Mouse (Mus musculus) thymus, adult 2 months (tissue): ENCODE results near the gene Tcf7l2. TPM values are rescaled to one million over a fixed set of nuclear protein-coding genes. Genes with fewer than 3 reads are reported as not detected.

ENCODE experiments used
- DNase-seq: peaks from one replicate; pipeline ENCODE4 v3.0.0; 2021
- H3K27ac ChIP-seq: fragments of 200-500 bp; 2 replicates; pipeline ENCODE4 v1.5.1; 2012; ENCODE audit warnings: low read length, control low read depth; ENCODE audit not compliant: control insufficient read depth, insufficient read depth
- H3K27me3 ChIP-seq: fragments of 200-500 bp; 2 replicates; pipeline ENCODE4 v1.6.1; 2012; ENCODE audit warnings: mild to moderate bottlenecking, low read length, moderate library complexity, mixed read lengths; ENCODE audit not compliant: control insufficient read depth, insufficient read depth
- H3K36me3 ChIP-seq: fragments of 200-500 bp; 2 replicates; pipeline ENCODE4 v1.6.1; 2012; ENCODE audit warnings: mild to moderate bottlenecking, low read length, moderate library complexity; ENCODE audit not compliant: control insufficient read depth, insufficient read depth
- H3K4me1 ChIP-seq: fragments of 200-500 bp; replicated peaks from 2 replicates; pipeline ENCODE4 v1.6.1; 2012; ENCODE audit warnings: low read length; ENCODE audit not compliant: control insufficient read depth, insufficient read depth
- H3K4me3 ChIP-seq: fragments of 200-500 bp; 2 replicates; pipeline ENCODE4 v1.5.1; 2012; ENCODE audit warnings: mild to moderate bottlenecking, low read length, control low read depth, moderate library complexity; ENCODE audit not compliant: control insufficient read depth, insufficient read depth
- CTCF ChIP-seq: fragments of 200-500 bp; IDR thresholded peaks from 2 replicates; pipeline ENCODE4 v1.5.1; 2012; ENCODE audit warnings: mild to moderate bottlenecking, control low read depth, low read length, moderate library complexity, borderline replicate concordance; ENCODE audit not compliant: control insufficient read depth, poor library complexity, insufficient read depth; ENCODE audit errors: extremely low read depth
- POLR2A ChIP-seq: fragments of 200-500 bp; IDR thresholded peaks from 2 replicates; pipeline ENCODE4 v1.6.1; 2012; ENCODE audit warnings: mild to moderate bottlenecking, low read length, control low read depth, moderate library complexity; ENCODE audit not compliant: control insufficient read depth, poor library complexity, insufficient read depth; ENCODE audit errors: extremely low read depth
- WGBS: fragments of 180-500 bp; shearing (Covaris S2); methylation state at CpG from one replicate; pipeline ENCODE4 v1.1.7; 2018; 5-methylcytosine and 5-hydroxymethylcytosine counted together
- polyA plus RNA-seq: library from polyadenylated mRNA; depleted of rRNA; stranded (reverse); fragments of >200 nt; gene quantifications from 2 replicates; pipeline ENCODE4 v1.2.3, GENCODE M21; 2012

The Tcf7l2 gene
- polyA plus RNA-seq, 1 experiment, result 7.6 TPM

GRCm38 (mm10) chr19:55832122-55832521 lies 90.5 kb downstream of the Tcf7l2 start:
- no peak for DNase-seq
- H3K4me1 ChIP-seq, result no peaks in the 10 kb centered on the region
- no peak overlapping the region for H3K27ac ChIP-seq
- no peak overlapping the region for H3K4me3 ChIP-seq
- no peaks in the 10 kb centered on the region for H3K27me3 ChIP-seq
- 89% methylated on average over 4 of the region's 4 CpGs for WGBS
- TF ChIP-seq CTCF, result no peak
- no peak for TF ChIP-seq POLR2A
- H3K36me3 ChIP-seq, result no peaks in the 10 kb centered on the region

DNA sequence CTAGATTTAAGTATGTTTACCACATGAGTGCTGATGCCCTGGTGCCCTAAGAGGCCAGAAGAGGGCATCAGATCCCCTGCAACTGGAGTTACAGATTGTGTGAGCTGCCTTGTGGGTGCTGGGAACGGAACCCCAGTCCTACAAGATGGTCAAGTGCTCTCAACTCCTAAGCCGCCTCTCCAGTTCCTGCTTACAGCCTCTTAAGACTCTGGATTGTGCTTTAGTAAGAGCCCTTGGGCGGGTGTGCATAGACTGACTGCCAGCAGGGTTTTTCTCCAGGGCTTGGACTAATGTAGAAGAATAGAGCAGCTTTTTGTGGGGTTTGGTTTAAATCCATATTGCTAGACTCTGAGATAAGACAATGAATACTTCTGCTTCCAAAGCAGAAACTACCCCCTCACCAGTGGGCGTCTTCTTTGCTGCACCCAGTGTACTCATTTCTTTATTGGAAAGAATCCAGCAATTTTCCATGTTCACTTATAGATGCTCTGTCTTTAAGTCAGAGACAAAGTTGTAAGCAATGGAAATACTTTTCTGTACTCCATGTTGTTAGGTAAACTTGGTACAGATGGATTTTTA lies 92.3 kb downstream of the Tcf7l2 start:
- TF ChIP-seq CTCF, result no peak
- no peak for TF ChIP-seq POLR2A
- H3K27ac ChIP-seq, result no peak overlapping the region
- no peak for DNase-seq
- peaks cover under 1% of the 10 kb centered on the region; the same call in 1 of the 2 replicates for H3K4me1 ChIP-seq
- no peaks in the 10 kb centered on the region for H3K36me3 ChIP-seq
- WGBS, result 96% methylated on average over 4 of the region's 4 CpGs
- H3K27me3 ChIP-seq, result no peaks in the 10 kb centered on the region
- H3K4me3 ChIP-seq, result no peak overlapping the region

DNA sequence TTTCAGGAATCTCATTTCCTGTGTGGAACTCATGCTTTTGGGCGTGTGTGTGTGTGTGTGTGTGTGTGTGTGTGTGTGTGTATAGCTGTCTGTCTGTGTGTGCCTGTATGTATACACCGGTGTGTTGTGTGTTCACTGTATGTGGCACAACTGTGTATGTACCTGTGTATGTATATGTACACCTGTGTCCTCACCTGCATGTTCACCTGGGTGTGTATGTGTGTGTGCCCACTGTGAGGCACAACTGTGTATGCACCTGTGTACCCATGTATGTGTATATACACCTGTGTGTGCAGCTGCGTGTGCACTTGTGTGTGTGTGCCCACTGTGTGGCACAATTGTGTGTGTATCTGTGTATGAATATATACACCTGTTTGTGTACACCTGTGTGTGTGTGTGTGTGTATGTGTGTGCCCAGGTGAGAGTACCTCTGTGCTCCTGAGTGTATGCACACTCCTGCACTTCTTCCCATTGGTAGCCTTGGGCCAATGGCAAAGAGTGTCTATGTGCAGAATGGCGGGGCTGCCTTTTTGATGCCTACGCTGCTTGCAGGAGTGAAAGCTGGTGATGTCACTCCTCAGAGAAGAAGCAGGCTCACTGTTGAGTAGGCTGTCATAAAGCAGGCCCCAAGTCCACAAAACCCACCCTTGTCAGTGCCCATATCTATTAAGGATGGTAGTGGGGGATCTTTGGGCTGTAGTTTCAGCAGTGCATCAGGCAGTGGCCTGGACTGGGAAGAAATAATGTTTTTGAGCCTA lies 95.5 kb downstream of the Tcf7l2 start:
- DNase-seq, result no peak
- Histone ChIP-seq H3K4me1 (peaks cover 6% of the 10 kb centered on the region), H3K4me3 (no peak overlapping the region), H3K27me3 (no peaks in the 10 kb centered on the region), H3K36me3 (no peaks in the 10 kb centered on the region), H3K27ac (no peak overlapping the region)
- TF ChIP-seq CTCF (no peak), POLR2A (no peak)
- 96% methylated on average over 5 of the region's 5 CpGs for WGBS

- Histone ChIP-seq H3K4me1 (peaks cover 6% of the 10 kb centered on the region), H3K4me3 (no peak overlapping the region), H3K36me3 (no peaks in the 10 kb centered on the region), H3K27ac (no peak overlapping the region), H3K27me3 (no peaks in the 10 kb centered on the region)
- WGBS, result 85% methylated on average over 9 of the region's 9 CpGs
- TF ChIP-seq POLR2A (no peak), CTCF (no peak)
- DNase-seq, result no peak
Measured at GRCm38 (mm10) chr19:55837924-55838323, 96.3 kb downstream of the Tcf7l2 start.

- no peaks in the 10 kb centered on the region for H3K27me3 ChIP-seq
- no peaks in the 10 kb centered on the region for H3K36me3 ChIP-seq
- H3K4me3 ChIP-seq, result no peak overlapping the region
- H3K4me1 ChIP-seq, result peaks cover 6% of the 10 kb centered on the region
- no peak overlapping the region for H3K27ac ChIP-seq
- 58% methylated on average over 5 of the region's 5 CpGs for WGBS
- DNase-seq, result no peak
- TF ChIP-seq CTCF, result no peak
- no peak for TF ChIP-seq POLR2A
Measured at GRCm38 (mm10) chr19:55838389-55839035, 96.9 kb downstream of the Tcf7l2 start.

- TF ChIP-seq CTCF (no peak), POLR2A (no peak)
- H3K27me3 ChIP-seq, result no peaks in the 10 kb centered on the region
- H3K4me3 ChIP-seq, result 0 out of 2 replicates have a peak overlapping the region, but pooled peaks have one; percentile 13
- DNase-seq, result no peak
- H3K27ac ChIP-seq, result no peak overlapping the region
- no peaks in the 10 kb centered on the region for H3K36me3 ChIP-seq
- WGBS, result 27% methylated on average over 10 of the region's 10 CpGs
- H3K4me1 ChIP-seq, result peaks cover 6% of the 10 kb centered on the region
Measured at GRCm38 (mm10) chr19:55839036-55839555, 97.5 kb downstream of the Tcf7l2 start.
